Mouse (Mus musculus) stomach, embryonic 15.5 days (tissue): ENCODE results near the gene Aqp3. TPM values are rescaled to one million over a fixed set of nuclear protein-coding genes. Genes with fewer than 3 reads are reported as not detected.

Source experiments
- polyA plus RNA-seq: library from polyadenylated mRNA; unstranded; fragments of >200 nt; fragmentation: Nextera tagmentation; extraction: Ambion mirVana; gene quantifications from 2 replicates; pipeline ENCODE4 v1.2.1, GENCODE M21; 2015

Aqp3 gene
- polyA plus RNA-seq, 1 experiment from 2014 or later = 73.3 TPM

Other genes with a start within 250 kb of the Aqp3 start
- gene B4galt1, start 244.2 kb downstream of the Aqp3 start, polyA plus RNA-seq = 47.2 and 47.8 TPM in 2 replicates
- gene Spink4, start 178.1 kb downstream of the Aqp3 start, polyA plus RNA-seq = 40.4 and 53.4 TPM in 2 replicates
- 225 and 233 TPM in 2 replicates for gene Bag1, start 149.9 kb downstream of the Aqp3 start, polyA plus RNA-seq
- gene Chmp5, start 149.8 kb downstream of the Aqp3 start, polyA plus RNA-seq = 103 and 108 TPM in 2 replicates
- gene Nfx1, start 127.3 kb downstream of the Aqp3 start, polyA plus RNA-seq = 76.9 and 81.8 TPM in 2 replicates
- gene Aqp7, start 50.0 kb downstream of the Aqp3 start, polyA plus RNA-seq = 0.35 and 0.42 TPM in 2 replicates
- 20.1 and 25.2 TPM in 2 replicates for gene Nol6, start 26.3 kb upstream of the Aqp3 start, polyA plus RNA-seq
- gene Ube2r2, start 37.6 kb upstream of the Aqp3 start, polyA plus RNA-seq = 67.0 and 68.6 TPM in 2 replicates
- 54.3 and 55.7 TPM in 2 replicates for gene Ubap2, start 177.0 kb upstream of the Aqp3 start, polyA plus RNA-seq
- gene Dcaf12, start 216.7 kb upstream of the Aqp3 start, polyA plus RNA-seq = 56.2 and 58.7 TPM in 2 replicates